Mouse (Mus musculus) left cerebral cortex, postnatal 36 days (tissue): ENCODE results near the gene Armc12. TPM values are rescaled to one million over a fixed set of nuclear protein-coding genes. Genes with fewer than 3 reads are reported as not detected.

ENCODE experiments used
- DNase-seq, 2 experiments: peaks; one replicate each; pipeline ENCODE4 v3.0.0; 2021 to 2022; ENCODE audit warnings: low spot score in 2 of 2, mixed read lengths in 1 of 2
- intact Hi-C: fragments of 180-260 bp; cut with DNase I; formaldehyde crosslinking; loops from one replicate; pipeline ENCODE4 v1.15.1; 2025
- total RNA-seq, 2 experiments: library from RNA; stranded (reverse); gene quantifications; 2 replicates each; pipeline ENCODE4 v1.2.3; 2021

Armc12 gene
- not detected for total RNA-seq

GRCm38 (mm10) chr17:28530506-28530905 lies at the start of gene Armc12:
Gene Armc12, plus strand, starts transcription at chr17:28530806.
- no peak for DNase-seq
- intact Hi-C loops, result no loop called here

GRCm38 (mm10) chr17:28484704-28485445 lies 45.7 kb upstream of the Armc12 start:
- intact Hi-C loops, result no loop called here
- peak; percentile 28 to 38 for DNase-seq

- DNase-seq, result peak in 1 of 2 experiments; percentile 44
- intact Hi-C loops, result no loop called here
Measured at GRCm38 (mm10) chr17:28485446-28485948, 45.1 kb upstream of the Armc12 start.

- peak; percentile 98 for DNase-seq
- intact Hi-C loops, result loop anchor here (1.0 kb wide), 1 partner anchor 37 kb away; no protein-coding TSS in a partner anchor
Measured at GRCm38 (mm10) chr17:28485977-28486400, 44.6 kb upstream of the Armc12 start.

GRCm38 (mm10) chr17:28486720-28487119 lies 43.9 kb upstream of the Armc12 start:
- no peak for DNase-seq
- intact Hi-C loops, result loop anchor here (1.0 kb wide), 1 partner anchor 37 kb away; no protein-coding TSS in a partner anchor

GRCm38 (mm10) chr17:28487584-28488257 lies 42.9 kb upstream of the Armc12 start:
- DNase-seq, result no peak
- intact Hi-C loops, result no loop called here

GRCm38 (mm10) chr17:28488258-28489013 lies 42.2 kb upstream of the Armc12 start:
- intact Hi-C loops, result no loop called here
- no peak for DNase-seq

- intact Hi-C loops, result no loop called here
- no peak for DNase-seq
Measured at GRCm38 (mm10) chr17:28491035-28491770, 39.4 kb upstream of the Armc12 start.

GRCm38 (mm10) chr17:28495832-28496231 lies 34.8 kb upstream of the Armc12 start:
- intact Hi-C loops, result no loop called here
- DNase-seq, result no peak

GRCm38 (mm10) chr17:28499190-28499589 lies 31.4 kb upstream of the Armc12 start:
- intact Hi-C loops, result no loop called here

GRCm38 (mm10) chr17:28500465-28500864 lies 30.1 kb upstream of the Armc12 start:
- no peak for DNase-seq
- intact Hi-C loops, result no loop called here

More at GRCm38 (mm10) chr17:28499190-28499589, 31.4 kb upstream of the Armc12 start:
- DNase-seq, result no peak

GRCm38 (mm10) chr17:28502196-28502821 lies 28.3 kb upstream of the Armc12 start:
- no peak for DNase-seq

GRCm38 (mm10) chr17:28504182-28504581 lies 26.4 kb upstream of the Armc12 start:
- intact Hi-C loops, result no loop called here

More at GRCm38 (mm10) chr17:28502196-28502821, 28.3 kb upstream of the Armc12 start:
- intact Hi-C loops, result no loop called here

GRCm38 (mm10) chr17:28505591-28505990 lies 25.0 kb upstream of the Armc12 start:
- intact Hi-C loops, result no loop called here
- no peak for DNase-seq

More at GRCm38 (mm10) chr17:28504182-28504581, 26.4 kb upstream of the Armc12 start:
- no peak for DNase-seq

GRCm38 (mm10) chr17:28506895-28507294 lies 23.7 kb upstream of the Armc12 start:
- DNase-seq, result no peak
- intact Hi-C loops, result no loop called here

- intact Hi-C loops, result no loop called here
- DNase-seq, result no peak
Measured at GRCm38 (mm10) chr17:28507496-28507895, 23.1 kb upstream of the Armc12 start.

- intact Hi-C loops, result no loop called here
Measured at GRCm38 (mm10) chr17:28510445-28511342, 19.9 kb upstream of the Armc12 start.

More at GRCm38 (mm10) chr17:28510445-28511342, 19.9 kb upstream of the Armc12 start:
- DNase-seq, result no peak
